Mouse (Mus musculus): ENCODE results near the gene Kynu. TPM values are rescaled to one million over a fixed set of nuclear protein-coding genes. Genes with fewer than 3 reads are reported as not detected.

The Kynu gene
- 0.08 and 0.10 TPM in 2 replicates for polyA plus RNA-seq (2021; fragmentation: Nextera tagmentation)
- long read RNA-seq, experiment 1 = 0 reads
- long read RNA-seq, experiment 2 = 0 reads

GRCm38 (mm10) chr2:43555062-43555888, at the start of gene Kynu:
Gene Kynu, plus strand, starts transcription at chr2:43555329.

Other genes with a start within 250 kb of the Kynu start
- gene Arhgap15, start 193.5 kb downstream of the Kynu start, polyA plus RNA-seq (2021; fragmentation: Nextera tagmentation) = 13.8 and 14.2 TPM in 2 replicates